Mouse (Mus musculus): Measurements from ENCODE around the gene Tmem274. TPM values are rescaled to one million over a fixed set of nuclear protein-coding genes. Genes with fewer than 3 reads are reported as not detected.
"Not testable (repeated sequence)": the region's sequence is repeated elsewhere in the genome, so short reads cannot be mapped to it uniquely, and the experiment has no call there.

Tmem274 gene
- total and polyA plus RNA-seq, 2 experiments from 2014 or later, result not detected

- Histone ChIP-seq H3K27me3 (ENCODE audit: insufficient read depth, low read length) (no peaks in the 10 kb centered on the region), H3K27ac (ENCODE audit: low read depth, low read length) (peak overlapping the region; percentile 91), H3K36me3 (ENCODE audit: insufficient read depth) (no peaks in the 10 kb centered on the region), H3K9ac (peak overlapping the region; percentile 57; the same call in 1 of the 2 replicates), H3K4me2 (ENCODE audit: low read depth) (peak overlapping the region; percentile 56), H3K9me3 (ENCODE audit: low read length) (no peaks in the 10 kb centered on the region), H3K4me3 (ENCODE audit: low read depth, low read length) (peak overlapping the region; percentile 37), H3K4me1 (ENCODE audit: insufficient read depth) (peaks cover 14% of the 10 kb centered on the region)
- WGBS, result 2% methylated on average over 11 of the region's 11 CpGs
- no peak for TF ChIP-seq CTCF (IDR thresholded peaks at IDR 0.05; ENCODE audit: low read depth)
- ATAC-seq (peak; percentile 30), DNase-seq (peak; percentile 76)
These were observed 31.3 kb upstream of the Tmem274 start for GRCm38 (mm10) chr4:149445868-149446267.

GRCm38 (mm10) chr4:149446309-149446708 lies 30.9 kb upstream of the Tmem274 start:
- Histone ChIP-seq H3K27ac (ENCODE audit: low read depth, low read length) (peak overlapping the region; percentile 91; the same call in 1 of the 2 replicates), H3K9ac (no peak overlapping the region), H3K36me3 (ENCODE audit: insufficient read depth) (no peaks in the 10 kb centered on the region), H3K4me1 (ENCODE audit: insufficient read depth) (peaks cover 14% of the 10 kb centered on the region), H3K9me3 (ENCODE audit: low read length) (no peaks in the 10 kb centered on the region), H3K4me3 (ENCODE audit: low read depth, low read length) (no peak overlapping the region), H3K27me3 (ENCODE audit: insufficient read depth, low read length) (no peaks in the 10 kb centered on the region), H3K4me2 (ENCODE audit: low read depth) (peak overlapping the region; percentile 56)
- DNase-seq (no peak), ATAC-seq (no peak)
- 38% methylated on average over 1 of the region's 1 CpGs for WGBS
- no peak for TF ChIP-seq CTCF (IDR thresholded peaks at IDR 0.05; ENCODE audit: low read depth)

DNA sequence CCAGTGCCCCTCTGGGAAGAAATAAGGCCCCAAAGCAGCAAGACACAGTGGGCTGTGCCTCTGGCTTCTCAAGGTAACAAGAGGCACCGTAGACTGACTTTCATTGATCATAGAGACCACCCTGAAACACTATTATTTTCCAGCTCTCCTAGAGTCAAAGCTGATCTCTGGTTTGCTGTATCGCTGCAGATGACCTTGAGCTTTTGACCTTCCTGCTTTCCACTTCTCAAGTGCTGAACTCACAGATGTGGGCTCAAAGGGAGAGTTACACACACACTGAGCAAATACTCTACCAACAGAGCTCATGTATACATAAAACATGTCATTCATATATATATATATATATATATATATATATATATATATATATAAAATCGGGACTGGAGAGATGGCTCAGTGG lies 26.5 kb upstream of the Tmem274 start:
- 89% methylated on average over 3 of the region's 3 CpGs for WGBS
- no peak overlapping the region for H3K4me2 ChIP-seq (ENCODE audit: low read depth)
- H3K4me1 ChIP-seq (ENCODE audit: insufficient read depth), result peaks cover 6% of the 10 kb centered on the region
- no peaks in the 10 kb centered on the region for H3K9me3 ChIP-seq (ENCODE audit: low read length)
- H3K27ac ChIP-seq (ENCODE audit: low read depth, low read length), result no peak overlapping the region
- no peak overlapping the region for H3K4me3 ChIP-seq (ENCODE audit: low read depth, low read length)
- no peaks in the 10 kb centered on the region for H3K27me3 ChIP-seq (ENCODE audit: insufficient read depth, low read length)
- DNase-seq (no peak), ATAC-seq (no peak)
- TF ChIP-seq CTCF (IDR thresholded peaks at IDR 0.05; ENCODE audit: low read depth), result no peak
- H3K36me3 ChIP-seq (ENCODE audit: insufficient read depth), result no peaks in the 10 kb centered on the region
- no peak overlapping the region for H3K9ac ChIP-seq

GRCm38 (mm10) chr4:149453656-149454055 lies 23.5 kb upstream of the Tmem274 start:
- no peak overlapping the region for H3K4me3 ChIP-seq (ENCODE audit: low read depth, low read length)
- WGBS, result 83% methylated on average over 4 of the region's 4 CpGs
- H3K27me3 ChIP-seq (ENCODE audit: insufficient read depth, low read length), result no peaks in the 10 kb centered on the region
- no peaks in the 10 kb centered on the region for H3K4me1 ChIP-seq (ENCODE audit: insufficient read depth)
- H3K27ac ChIP-seq (ENCODE audit: low read depth, low read length), result no peak overlapping the region
- no peaks in the 10 kb centered on the region for H3K36me3 ChIP-seq (ENCODE audit: insufficient read depth)
- ATAC-seq (no peak), DNase-seq (no peak)
- TF ChIP-seq CTCF (IDR thresholded peaks at IDR 0.05; ENCODE audit: low read depth), result peak; percentile 56
- H3K4me2 ChIP-seq (ENCODE audit: low read depth), result no peak overlapping the region
- H3K9me3 ChIP-seq (ENCODE audit: low read length), result no peaks in the 10 kb centered on the region
- no peak overlapping the region for H3K9ac ChIP-seq

DNA sequence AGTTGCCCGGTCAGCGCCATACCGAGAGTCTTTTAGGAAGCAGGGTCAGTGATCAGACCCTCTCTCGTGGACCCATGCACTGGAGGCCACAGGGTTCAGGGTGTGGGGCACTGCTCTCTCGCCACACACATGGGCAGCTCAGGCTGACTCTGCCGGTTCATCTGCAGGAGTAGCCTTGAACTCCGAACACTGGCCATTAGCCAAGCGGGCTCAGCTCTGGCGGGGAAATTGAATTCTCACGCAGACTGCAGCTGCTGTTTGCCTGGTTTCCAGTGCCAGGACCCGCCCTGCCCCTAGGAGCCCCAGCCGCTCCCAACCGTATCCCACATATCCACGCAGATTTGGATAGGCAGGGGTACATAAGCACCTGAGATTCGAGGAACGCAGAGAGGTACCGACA lies 22.9 kb upstream of the Tmem274 start:
- Histone ChIP-seq H3K4me1 (ENCODE audit: insufficient read depth) (no peaks in the 10 kb centered on the region), H3K27ac (ENCODE audit: low read depth, low read length) (no peak overlapping the region), H3K36me3 (ENCODE audit: insufficient read depth) (no peaks in the 10 kb centered on the region), H3K27me3 (ENCODE audit: insufficient read depth, low read length) (no peaks in the 10 kb centered on the region), H3K4me2 (ENCODE audit: low read depth) (no peak overlapping the region), H3K4me3 (ENCODE audit: low read depth, low read length) (no peak overlapping the region), H3K9ac (no peak overlapping the region), H3K9me3 (ENCODE audit: low read length) (no peaks in the 10 kb centered on the region)
- ATAC-seq (no peak), DNase-seq (no peak)
- no peak for TF ChIP-seq CTCF (IDR thresholded peaks at IDR 0.05; ENCODE audit: low read depth)
- WGBS, result 83% methylated on average over 17 of the region's 17 CpGs

DNA sequence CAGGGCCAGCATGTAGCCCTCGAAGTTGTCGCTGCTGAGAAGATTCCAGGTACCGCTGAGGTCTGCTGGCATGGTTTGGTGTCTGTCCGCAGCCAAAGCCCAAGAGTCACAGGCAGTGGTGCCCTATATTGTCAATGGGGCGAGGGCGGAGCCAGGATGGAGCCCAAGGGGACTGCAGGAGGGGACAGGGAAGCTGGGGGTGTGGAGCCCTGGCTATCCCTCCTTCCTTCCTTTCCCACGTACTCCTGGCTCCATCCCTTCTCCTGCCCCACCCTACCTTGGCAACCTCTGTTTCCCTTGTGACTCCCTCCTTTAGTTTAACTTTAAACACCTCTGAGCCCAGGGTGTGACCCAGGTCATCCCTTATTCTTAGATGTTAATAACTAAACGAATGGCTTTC lies 22.3 kb upstream of the Tmem274 start, which contains the start of gene Rbp7:
Rbp7 (minus strand) TSS at position 100 of the 400 bp plus-strand sequence.
- ATAC-seq, result no peak
- whole genome bisulfite sequencing, result 58% methylated on average over 8 of the region's 8 CpGs
- no peak for DNase-seq
- Histone ChIP-seq H3K4me3 (ENCODE audit: low read depth, low read length) (no peak within 1 kb of the TSS), H3K9ac (no peak within 1 kb of the TSS), H3K4me1 (ENCODE audit: insufficient read depth) (no peaks in the 10 kb centered on the region), H3K36me3 (ENCODE audit: insufficient read depth) (no peaks in the 10 kb centered on the region), H3K9me3 (ENCODE audit: low read length) (no peaks in the 10 kb centered on the region), H3K4me2 (ENCODE audit: low read depth) (no peak within 1 kb of the TSS), H3K27me3 (ENCODE audit: insufficient read depth, low read length) (no peaks in the 10 kb centered on the region), H3K27ac (ENCODE audit: low read depth, low read length) (no peak within 1 kb of the TSS)
- no peak for TF ChIP-seq CTCF (IDR thresholded peaks at IDR 0.05; ENCODE audit: low read depth)

DNA sequence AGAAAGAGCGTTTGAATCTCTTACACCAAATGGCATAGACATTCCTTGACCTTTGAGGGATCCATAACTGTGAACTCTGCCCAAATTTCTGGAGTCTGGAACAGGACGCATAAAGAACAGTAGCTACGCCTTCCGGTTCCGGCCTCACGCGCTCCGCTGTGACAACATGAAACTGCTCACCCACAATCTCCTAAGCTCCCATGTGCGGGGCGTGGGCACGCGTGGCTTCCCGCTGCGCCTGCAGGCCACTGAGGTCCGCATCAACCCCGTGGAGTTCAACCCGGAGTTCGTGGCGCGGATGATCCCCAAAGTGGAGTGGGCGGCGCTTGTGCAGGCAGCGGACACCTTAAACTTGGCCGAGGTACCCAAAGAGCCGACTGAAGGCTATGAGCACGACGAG lies 20.0 kb upstream of the Tmem274 start:
- WGBS, result 94% methylated on average over 24 of the region's 27 CpGs
- H3K27ac ChIP-seq (ENCODE audit: low read depth, low read length); ATAC-seq: not testable (repeated sequence)

More for the DNA sequence above, 20.0 kb upstream of the Tmem274 start:
- H3K36me3 ChIP-seq (ENCODE audit: insufficient read depth); H3K9me3 ChIP-seq (ENCODE audit: low read length); H3K4me1 ChIP-seq (ENCODE audit: insufficient read depth); H3K9ac ChIP-seq; DNase-seq; H3K4me2 ChIP-seq (ENCODE audit: low read depth); H3K4me3 ChIP-seq (ENCODE audit: low read depth, low read length); H3K27me3 ChIP-seq (ENCODE audit: insufficient read depth, low read length): not testable (repeated sequence)
